Mouse (Mus musculus): ENCODE measurements at regions not wholly inside any gene's neighbourhood (a gene's known extent, or its start where the extent isn't known, plus 50 kb on each side); places are given as distances from the start of the nearest gene placed in this dataset.

DNA sequence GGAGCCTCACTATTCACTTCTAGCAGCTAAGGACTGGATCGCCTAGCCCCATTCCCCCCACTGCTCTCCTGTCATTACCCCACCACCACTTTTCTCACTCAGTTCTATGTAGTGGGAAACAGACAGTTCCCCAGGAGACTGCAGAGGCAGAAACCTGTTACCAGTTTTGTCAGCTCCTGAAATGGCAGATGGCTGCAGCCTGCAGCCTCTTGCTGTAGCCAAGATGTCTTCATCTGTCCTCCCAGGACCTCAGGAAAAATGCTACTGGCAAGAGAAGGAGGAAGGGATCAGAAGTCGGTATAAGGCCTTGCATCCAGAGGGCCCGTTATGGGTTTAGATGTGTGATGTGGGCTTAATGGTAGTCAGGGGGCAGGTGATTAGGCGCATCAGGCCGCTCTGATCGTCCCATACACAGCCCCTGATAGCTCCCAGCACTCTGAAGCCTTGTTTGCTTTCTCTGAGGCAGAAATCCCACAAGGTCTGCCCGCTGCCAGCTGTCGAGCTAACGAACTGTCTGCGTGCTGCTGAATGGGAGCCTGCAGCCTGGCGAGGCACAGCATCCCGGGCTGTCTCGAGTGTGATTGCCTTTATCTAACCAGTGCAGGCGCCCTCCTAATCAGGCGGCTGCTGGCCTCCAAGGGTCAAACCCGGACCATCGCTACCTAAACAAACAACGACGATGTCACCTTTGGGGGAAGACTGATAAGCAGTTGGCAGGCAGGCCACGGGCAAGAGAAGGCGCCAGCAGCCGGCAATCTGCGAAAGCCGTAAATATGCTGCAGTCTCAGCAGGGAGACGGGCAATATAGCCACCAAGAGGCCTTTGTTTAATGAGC, 236.3 kb upstream of the Npvf start:
- no peak for TF ChIP-seq POLR2A (IDR thresholded peaks at IDR 0.05; ENCODE audit: extremely low read depth, insufficient read depth, low read length)
- no peak for TF ChIP-seq CTCF (IDR thresholded peaks at IDR 0.05; ENCODE audit: low read depth, low read length)
- WGBS, result 14% methylated on average over 25 of the region's 25 CpGs
- H3K36me3 ChIP-seq (ENCODE audit: control insufficient read depth, insufficient read depth, low read length), result no peaks in the 10 kb centered on the region
- no peaks in the 10 kb centered on the region for H3K79me2 ChIP-seq (ENCODE audit: control insufficient read depth, insufficient read depth, low read length)
- H3K27ac ChIP-seq (replicated peaks; ENCODE audit: insufficient read depth, low read depth, low read length), result peak overlapping the region; percentile 71
- peak; percentile 20 for DNase-seq (ENCODE audit: extremely low read depth, low read depth, low spot score)
- H3K9ac ChIP-seq (ENCODE audit: low read depth, low read length), result no peak overlapping the region
- H3K4me3 ChIP-seq (ENCODE audit: insufficient read depth, low read depth, low read length), result no peak overlapping the region
- H3K27me3 ChIP-seq (ENCODE audit: control insufficient read depth, insufficient read depth, low read length), result peaks cover 3% of the 10 kb centered on the region; the same call in 1 of the 2 replicates
- H3K4me1 ChIP-seq (ENCODE audit: control insufficient read depth, insufficient read depth, low read length), result peaks cover 5% of the 10 kb centered on the region; the same call in 1 of the 2 replicates

DNA sequence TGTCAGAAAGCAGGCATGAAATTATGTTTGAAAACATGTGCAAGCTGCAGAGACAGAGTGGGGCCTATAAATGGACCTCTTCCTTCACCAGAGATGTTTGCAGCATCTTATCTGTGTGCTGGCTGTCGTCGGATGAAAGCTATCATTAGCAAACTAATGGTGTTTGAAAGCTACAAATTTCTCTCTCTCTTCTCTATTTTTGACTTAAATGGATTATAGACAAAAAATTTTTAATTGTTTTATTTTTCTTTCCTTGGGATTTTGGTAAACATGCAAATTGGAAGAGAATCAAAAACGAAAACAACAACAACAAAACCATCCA, 236.9 kb upstream of the Npvf start:
- peak overlapping the region; percentile 19; the same call in 1 of the 2 replicates for H3K27ac ChIP-seq (replicated peaks; ENCODE audit: insufficient read depth, low read depth, low read length)
- H3K4me3 ChIP-seq (ENCODE audit: insufficient read depth, low read depth, low read length), result no peak overlapping the region
- no peak for DNase-seq (ENCODE audit: extremely low read depth, low read depth, low spot score)
- H3K4me1 ChIP-seq (ENCODE audit: control insufficient read depth, insufficient read depth, low read length), result peaks cover 5% of the 10 kb centered on the region; the same call in 1 of the 2 replicates
- H3K36me3 ChIP-seq (ENCODE audit: control insufficient read depth, insufficient read depth, low read length), result no peaks in the 10 kb centered on the region
- WGBS, result 21% methylated on average over 3 of the region's 3 CpGs
- H3K9ac ChIP-seq (ENCODE audit: low read depth, low read length), result no peak overlapping the region
- TF ChIP-seq POLR2A (IDR thresholded peaks at IDR 0.05; ENCODE audit: extremely low read depth, insufficient read depth, low read length) (no peak), CTCF (IDR thresholded peaks at IDR 0.05; ENCODE audit: low read depth, low read length) (no peak)
- peaks cover 3% of the 10 kb centered on the region; the same call in 1 of the 2 replicates for H3K27me3 ChIP-seq (ENCODE audit: control insufficient read depth, insufficient read depth, low read length)
- H3K79me2 ChIP-seq (ENCODE audit: control insufficient read depth, insufficient read depth, low read length), result no peaks in the 10 kb centered on the region

DNA sequence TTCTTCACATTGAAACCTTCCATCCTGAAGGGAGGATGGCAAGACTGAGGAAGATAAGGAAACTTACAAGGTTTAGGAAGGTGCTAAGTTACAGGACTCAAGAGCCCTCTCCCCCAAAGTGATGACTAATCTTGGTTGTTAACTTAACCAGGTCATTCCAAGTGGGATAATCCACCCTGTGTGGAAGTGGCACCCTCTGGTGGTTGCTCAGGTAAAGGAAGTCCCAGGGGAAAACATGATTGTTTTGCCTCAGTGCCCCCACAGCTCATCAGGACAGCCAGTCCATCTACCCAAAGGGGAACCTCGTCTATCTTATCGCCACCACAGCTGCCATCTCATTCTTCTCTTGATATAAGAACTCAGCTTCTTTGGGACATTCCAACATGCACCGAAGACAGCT, 244.6 kb upstream of the Npvf start:
- no peak overlapping the region for H3K9ac ChIP-seq (ENCODE audit: low read depth, low read length)
- TF ChIP-seq CTCF (IDR thresholded peaks at IDR 0.05; ENCODE audit: low read depth, low read length), result no peak
- TF ChIP-seq POLR2A (IDR thresholded peaks at IDR 0.05; ENCODE audit: extremely low read depth, insufficient read depth, low read length), result no peak
- no peak for DNase-seq (ENCODE audit: extremely low read depth, low read depth, low spot score)
- H3K27ac ChIP-seq (replicated peaks; ENCODE audit: insufficient read depth, low read depth, low read length), result no peak overlapping the region
- H3K4me1 ChIP-seq (ENCODE audit: control insufficient read depth, insufficient read depth, low read length), result no peaks in the 10 kb centered on the region
- H3K4me3 ChIP-seq (ENCODE audit: insufficient read depth, low read depth, low read length), result no peak overlapping the region
- H3K79me2 ChIP-seq (ENCODE audit: control insufficient read depth, insufficient read depth, low read length), result no peaks in the 10 kb centered on the region
- H3K27me3 ChIP-seq (ENCODE audit: control insufficient read depth, insufficient read depth, low read length), result peaks cover 3% of the 10 kb centered on the region; the same call in 1 of the 2 replicates
- H3K36me3 ChIP-seq (ENCODE audit: control insufficient read depth, insufficient read depth, low read length), result no peaks in the 10 kb centered on the region
- WGBS, result 96% methylated on average over 3 of the region's 3 CpGs

DNA sequence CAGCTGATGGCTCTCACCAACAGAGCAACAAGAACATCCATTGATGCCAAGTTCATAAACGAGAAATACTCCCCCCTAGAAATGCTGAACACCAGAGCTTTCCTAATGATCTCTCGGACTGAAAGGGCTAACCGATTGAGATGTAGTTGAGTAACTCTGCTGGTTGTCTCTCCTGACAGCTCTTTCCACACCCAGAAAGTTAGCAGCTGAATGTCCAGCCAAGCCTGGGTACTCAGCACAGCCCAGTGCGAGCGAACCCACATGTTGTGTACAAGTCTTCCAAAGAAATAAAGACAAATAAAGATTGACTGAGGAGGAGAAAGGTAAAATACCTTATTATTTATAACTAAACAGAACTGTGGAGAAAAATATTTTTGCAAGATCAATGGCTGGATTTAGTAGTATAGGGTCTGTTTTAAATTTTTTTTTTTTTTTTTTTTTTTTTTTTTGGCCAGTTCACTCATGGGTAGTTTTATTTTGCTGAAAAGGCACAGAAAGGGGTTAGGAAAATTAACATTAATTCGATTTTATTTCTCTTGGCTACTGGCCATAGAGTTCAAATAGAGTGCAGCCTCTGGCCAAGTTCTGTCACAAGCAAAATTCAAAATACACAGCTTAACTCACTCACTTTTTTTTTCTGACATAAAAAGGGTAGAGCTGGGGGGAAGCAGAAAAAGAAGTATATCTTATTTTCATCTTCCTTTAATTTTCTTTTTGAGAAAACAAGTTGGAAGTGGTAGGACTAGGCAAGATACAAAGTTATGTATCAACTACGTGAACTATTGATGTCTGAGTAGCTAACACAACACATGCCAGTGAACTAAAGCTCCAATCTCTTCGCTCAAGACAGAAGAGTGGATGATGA, 261.2 kb upstream of the Npvf start:
- no peak for DNase-seq (ENCODE audit: extremely low read depth, low read depth, low spot score)
- H3K27ac ChIP-seq (replicated peaks; ENCODE audit: insufficient read depth, low read depth, low read length), result no peak overlapping the region
- no peak overlapping the region for H3K4me3 ChIP-seq (ENCODE audit: insufficient read depth, low read depth, low read length)
- WGBS, result 79% methylated on average over 8 of the region's 8 CpGs
- H3K79me2 ChIP-seq (ENCODE audit: control insufficient read depth, insufficient read depth, low read length), result no peaks in the 10 kb centered on the region
- H3K4me1 ChIP-seq (ENCODE audit: control insufficient read depth, insufficient read depth, low read length), result no peaks in the 10 kb centered on the region
- TF ChIP-seq CTCF (IDR thresholded peaks at IDR 0.05; ENCODE audit: low read depth, low read length), result no peak
- H3K36me3 ChIP-seq (ENCODE audit: control insufficient read depth, insufficient read depth, low read length), result no peaks in the 10 kb centered on the region
- peaks cover 3% of the 10 kb centered on the region; the same call in 1 of the 2 replicates for H3K27me3 ChIP-seq (ENCODE audit: control insufficient read depth, insufficient read depth, low read length)
- no peak overlapping the region for H3K9ac ChIP-seq (ENCODE audit: low read depth, low read length)

DNA sequence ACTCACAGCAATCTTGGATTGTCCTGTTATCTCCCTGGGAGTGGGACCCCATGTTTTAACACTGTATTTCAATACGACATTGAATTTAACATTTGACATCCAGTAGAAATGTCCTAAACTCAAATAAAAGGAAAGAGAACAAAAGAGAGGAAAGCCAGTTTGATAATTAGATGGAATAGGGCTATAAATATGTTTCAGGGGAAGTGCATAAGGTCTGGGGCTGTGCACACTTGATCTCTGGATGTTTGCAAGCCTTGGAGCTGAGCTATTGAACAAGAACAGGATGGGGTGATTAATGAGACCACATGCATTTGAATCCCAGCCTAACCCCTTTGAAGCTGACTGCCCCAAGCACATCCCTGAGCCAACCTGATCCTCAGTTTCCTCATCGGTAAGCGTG, 264.0 kb upstream of the Npvf start:
- Histone ChIP-seq H3K36me3 (ENCODE audit: control insufficient read depth, insufficient read depth, low read length) (no peaks in the 10 kb centered on the region), H3K27me3 (ENCODE audit: control insufficient read depth, insufficient read depth, low read length) (peaks cover 3% of the 10 kb centered on the region; the same call in 1 of the 2 replicates), H3K27ac (replicated peaks; ENCODE audit: insufficient read depth, low read depth, low read length) (0 out of 2 replicates have a peak overlapping the region, but pooled peaks have one; percentile 10), H3K9ac (ENCODE audit: low read depth, low read length) (no peak overlapping the region), H3K4me3 (ENCODE audit: insufficient read depth, low read depth, low read length) (no peak overlapping the region), H3K4me1 (ENCODE audit: control insufficient read depth, insufficient read depth, low read length) (no peaks in the 10 kb centered on the region), H3K79me2 (ENCODE audit: control insufficient read depth, insufficient read depth, low read length) (no peaks in the 10 kb centered on the region)
- 76% methylated on average over 3 of the region's 3 CpGs for WGBS
- no peak for DNase-seq (ENCODE audit: extremely low read depth, low read depth, low spot score)
- TF ChIP-seq POLR2A (IDR thresholded peaks at IDR 0.05; ENCODE audit: extremely low read depth, insufficient read depth, low read length) (no peak), CTCF (IDR thresholded peaks at IDR 0.05; ENCODE audit: low read depth, low read length) (no peak)
